Mouse (Mus musculus): ENCODE measurements around the gene Hsf2bp. TPM values are rescaled to one million over a fixed set of nuclear protein-coding genes. Genes with fewer than 3 reads are reported as not detected.

Gene Hsf2bp
- total and polyA plus RNA-seq, 3 experiments = 0.04 to 0.15 TPM; not detected in 1

DNA sequence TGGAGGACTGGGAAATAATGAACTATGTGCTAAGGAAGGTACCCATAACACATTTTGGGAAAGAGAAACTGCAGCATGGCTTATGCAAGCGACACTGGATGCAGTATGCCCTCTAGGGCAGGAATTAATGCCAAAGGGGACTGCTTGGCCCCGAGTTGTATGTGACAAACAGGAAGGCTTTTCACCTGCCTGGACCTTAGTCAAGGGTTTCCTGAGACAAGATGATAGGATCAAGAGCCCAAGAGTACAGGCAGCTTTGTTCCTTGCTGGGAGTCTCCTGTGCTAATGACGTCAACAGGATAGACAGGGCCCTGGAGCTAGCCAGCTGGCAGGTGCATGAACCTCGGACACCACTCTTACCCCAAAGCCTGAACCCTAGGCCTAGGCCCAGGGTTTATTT is 95.5 kb downstream of the Hsf2bp start:
- H3K36me3 ChIP-seq (ENCODE audit: control insufficient read depth in 1 of 2, insufficient read depth in 2 of 2, low read length in 2 of 2) = no peaks in the 10 kb centered on the region
- no peaks in the 10 kb centered on the region for H3K79me2 ChIP-seq (ENCODE audit: control insufficient read depth, insufficient read depth, low read length, poor library complexity)
- H3K9me3 ChIP-seq (replicated peaks; ENCODE audit: insufficient read depth, low read length) = no peaks in the 10 kb centered on the region
- no peaks in the 10 kb centered on the region for H3K4me1 ChIP-seq (ENCODE audit: control insufficient read depth in 1 of 2, insufficient read depth in 2 of 2, low read length in 2 of 2)
- 0 out of 4 replicates have a peak, but pooled peaks cover 0 to 2% of the 10 kb centered on the region in 2 experiments for H3K27me3 ChIP-seq (ENCODE audit: control insufficient read depth in 1 of 2, insufficient read depth in 2 of 2, low read length in 2 of 2)
- TF ChIP-seq ZNF384 (IDR thresholded peaks at IDR 0.05; ENCODE audit: low read depth, low read length) = no peak
- TF ChIP-seq UBTF (IDR thresholded peaks at IDR 0.05; ENCODE audit: borderline replicate concordance, insufficient read depth, low read depth, low read length) = no peak
- no peak for TF ChIP-seq MYB (IDR thresholded peaks at IDR 0.05; ENCODE audit: low read depth, low read length)
- no peak for TF ChIP-seq SMC3 (IDR thresholded peaks at IDR 0.05; ENCODE audit: low read depth, low read length)
- no peak for TF ChIP-seq MAZ (IDR thresholded peaks at IDR 0.05; ENCODE audit: low read depth, low read length)
- TF ChIP-seq KAT2A (conservative IDR thresholded peaks at IDR 0.05; ENCODE audit: low read depth, low read length) = no peak
- no peak for TF ChIP-seq MAX (IDR thresholded peaks at IDR 0.05; ENCODE audit: low read length)
- no peak for TF ChIP-seq POLR2AphosphoS2 (IDR thresholded peaks at IDR 0.05; ENCODE audit: low read length)
- no peak for TF ChIP-seq NELFE (IDR thresholded peaks at IDR 0.05; ENCODE audit: low read depth, low read length)
- TF ChIP-seq CHD2 (IDR thresholded peaks at IDR 0.05; ENCODE audit: low read length) = no peak
- TF ChIP-seq USF1 (IDR thresholded peaks at IDR 0.05; ENCODE audit: low read depth, low read length) = no peak
- TF ChIP-seq HCFC1 (IDR thresholded peaks at IDR 0.05; ENCODE audit: low read depth, low read length) = no peak
- no peak for TF ChIP-seq CHD1 (IDR thresholded peaks at IDR 0.05; ENCODE audit: low read depth, low read length)
- no peak for TF ChIP-seq MXI1 (IDR thresholded peaks at IDR 0.05; ENCODE audit: low read depth, low read length)
- TF ChIP-seq GABPA (IDR thresholded peaks at IDR 0.05; ENCODE audit: low read depth, low read length) = no peak
- no peak for TF ChIP-seq POLR2AphosphoS5 (IDR thresholded peaks at IDR 0.05; ENCODE audit: borderline replicate concordance, low read depth, low read length)
- H3K9ac ChIP-seq (ENCODE audit: control insufficient read depth, low read depth, low read length, poor library complexity, severe bottlenecking) = no peak overlapping the region
- DNase-seq (ENCODE audit: low read depth, low spot score) = no peak
- H3K27ac ChIP-seq (ENCODE audit: control insufficient read depth, low read depth, low read length) = no peak overlapping the region
- no peak overlapping the region for H3K4me3 ChIP-seq (ENCODE audit: control insufficient read depth in 1 of 2, insufficient read depth in 1 of 2, low read depth in 2 of 2, low read length in 2 of 2)

- 0 out of 4 replicates have a peak, but pooled peaks cover 0 to 2% of the 10 kb centered on the region in 2 experiments for H3K27me3 ChIP-seq (ENCODE audit: control insufficient read depth in 1 of 2, insufficient read depth in 2 of 2, low read length in 2 of 2)
- H3K27ac ChIP-seq (ENCODE audit: control insufficient read depth, low read depth, low read length) = no peak overlapping the region
- H3K9me3 ChIP-seq (replicated peaks; ENCODE audit: insufficient read depth, low read length) = no peaks in the 10 kb centered on the region
- H3K4me3 ChIP-seq (ENCODE audit: control insufficient read depth in 1 of 2, insufficient read depth in 1 of 2, low read depth in 2 of 2, low read length in 2 of 2) = no peak overlapping the region
- H3K4me1 ChIP-seq (ENCODE audit: control insufficient read depth in 1 of 2, insufficient read depth in 2 of 2, low read length in 2 of 2) = no peaks in the 10 kb centered on the region
- no peaks in the 10 kb centered on the region for H3K79me2 ChIP-seq (ENCODE audit: control insufficient read depth, insufficient read depth, low read length, poor library complexity)
- H3K9ac ChIP-seq (ENCODE audit: control insufficient read depth, low read depth, low read length, poor library complexity, severe bottlenecking) = no peak overlapping the region
- no peak for DNase-seq (ENCODE audit: low read depth, low spot score)
- H3K36me3 ChIP-seq (ENCODE audit: control insufficient read depth in 1 of 2, insufficient read depth in 2 of 2, low read length in 2 of 2) = no peaks in the 10 kb centered on the region
- TF ChIP-seq CHD2 (IDR thresholded peaks at IDR 0.05; ENCODE audit: low read length) (no peak), ZNF384 (IDR thresholded peaks at IDR 0.05; ENCODE audit: low read depth, low read length) (no peak), RCOR1 (IDR thresholded peaks at IDR 0.05; ENCODE audit: low read depth, low read length) (no peak)
Observed at GRCm38 (mm10) chr17:31939292-31940060, 96.7 kb downstream of the Hsf2bp start.

Data from MEL (cell line).